Mouse (Mus musculus): ENCODE measurements around the gene Krt16.

Gene Krt16

GRCm38 (mm10) chr11:100248852-100249465, at the start of gene Krt16:
Gene Krt16, minus strand, starts transcription at chr11:100248902.
- DNase-seq = no peak

GRCm38 (mm10) chr11:100297801-100298200, 49.1 kb upstream of the Krt16 start:
- no peak for DNase-seq

- DNase-seq = peak; percentile 59
These were observed 46.6 kb upstream of the Krt16 start for GRCm38 (mm10) chr11:100295308-100295707.

GRCm38 (mm10) chr11:100292884-100293283, 44.2 kb upstream of the Krt16 start:
- DNase-seq = no peak

- DNase-seq = no peak
These were observed 41.5 kb upstream of the Krt16 start for GRCm38 (mm10) chr11:100290235-100290634.

- no peak for DNase-seq
These were observed 40.2 kb upstream of the Krt16 start for GRCm38 (mm10) chr11:100288942-100289341.

GRCm38 (mm10) chr11:100287024-100287423, 38.3 kb upstream of the Krt16 start:
- no peak for DNase-seq

- DNase-seq = no peak
These were observed 36.3 kb upstream of the Krt16 start for GRCm38 (mm10) chr11:100284988-100285387.

- peak; percentile 36 for DNase-seq
These were observed 33.8 kb upstream of the Krt16 start for GRCm38 (mm10) chr11:100282549-100282948.

- peak; percentile 58 for DNase-seq
These were observed 33.2 kb upstream of the Krt16 start for GRCm38 (mm10) chr11:100281596-100282544.

GRCm38 (mm10) chr11:100278759-100279158, 30.1 kb upstream of the Krt16 start:
- DNase-seq = no peak

- DNase-seq = no peak
These were observed 29.2 kb upstream of the Krt16 start for GRCm38 (mm10) chr11:100277726-100278480.

GRCm38 (mm10) chr11:100275466-100275865, 26.8 kb upstream of the Krt16 start:
- no peak for DNase-seq

- no peak for DNase-seq
These were observed 26.0 kb upstream of the Krt16 start for GRCm38 (mm10) chr11:100274719-100275118.

GRCm38 (mm10) chr11:100271878-100272277, 23.2 kb upstream of the Krt16 start:
- no peak for DNase-seq

- no peak for DNase-seq
These were observed 21.2 kb upstream of the Krt16 start, which contains the start of gene Krt42 for GRCm38 (mm10) chr11:100269821-100270332. Gene Krt42, minus strand, starts transcription at chr11:100269871.

GRCm38 (mm10) chr11:100262058-100262980, 13.6 kb upstream of the Krt16 start:
- no peak for DNase-seq

- DNase-seq = no peak
These were observed 12.5 kb upstream of the Krt16 start for GRCm38 (mm10) chr11:100261235-100261605.

GRCm38 (mm10) chr11:100260514-100261234, 12.0 kb upstream of the Krt16 start, which contains the start of gene Krt17:
Gene Krt17, minus strand, starts transcription at chr11:100261029.
- DNase-seq = no peak

GRCm38 (mm10) chr11:100259079-100259478, 10.4 kb upstream of the Krt16 start:
- no peak for DNase-seq

- no peak for DNase-seq
These were observed 9.3 kb upstream of the Krt16 start for GRCm38 (mm10) chr11:100257967-100258366.
